Mouse (Mus musculus) gastrocnemius, postnatal 36 days (tissue): Measurements from ENCODE around the gene Nrros. TPM values are rescaled to one million over a fixed set of nuclear protein-coding genes. Genes with fewer than 3 reads are reported as not detected.

Source experiments
- DNase-seq, 2 experiments: peaks; one replicate each; pipeline ENCODE4 v3.0.0; 2022
- intact Hi-C: fragments of 180-260 bp; cut with DNase I; formaldehyde crosslinking; loops from one replicate; pipeline ENCODE4 v1.15.1; 2025
- long read RNA-seq, 2 experiments: library from polyadenylated mRNA; stranded (forward); transcript quantifications; one replicate each; pipeline ENCODE4 v2.0.0; 2021
- total RNA-seq, 2 experiments: library from RNA; stranded (reverse); gene quantifications; 2 replicates each; pipeline ENCODE4 v1.2.3; 2021

Gene Nrros
- 1 to 10 TPM; 2.0 to 2.1 TPM for total RNA-seq
- long read RNA-seq, experiment 1: 0 reads
- long read RNA-seq, experiment 2, partial matches to known transcripts: 0 of 2 reads
- long read RNA-seq, experiment 2, other reads (novel, unspliced or antisense): 2 of 2 reads

DNA sequence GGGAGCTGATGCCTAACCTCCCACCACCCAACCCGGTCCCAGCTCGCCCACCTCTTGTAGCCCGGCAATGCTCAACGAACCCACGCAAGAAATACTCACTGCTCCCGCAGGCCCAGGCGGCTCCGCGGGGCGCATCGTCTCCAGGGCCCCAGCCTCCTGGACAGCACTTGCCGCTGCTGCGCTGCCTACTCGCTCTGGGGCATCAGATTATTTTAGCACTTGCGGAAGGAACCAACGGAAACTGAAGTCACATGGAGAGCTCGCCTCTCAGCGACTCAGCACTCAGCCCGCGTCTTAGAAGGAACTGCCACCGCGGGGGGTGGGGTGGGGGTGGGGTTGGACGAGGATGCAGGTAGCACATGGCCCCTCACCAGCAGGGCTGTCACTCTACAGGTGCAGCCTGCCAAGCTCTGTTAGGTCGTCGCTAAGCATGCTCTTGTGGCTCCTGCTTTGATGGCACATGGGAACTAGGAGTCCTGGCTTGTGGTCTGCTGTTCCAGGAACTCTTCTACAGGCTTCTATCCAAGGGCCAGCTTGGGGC lies at the start of gene Nrros:
Gene Nrros (minus strand): TSS at position 314 of the 541 bp plus-strand sequence.
- DNase-seq: no peak
- intact Hi-C loops: no loop called here

DNA sequence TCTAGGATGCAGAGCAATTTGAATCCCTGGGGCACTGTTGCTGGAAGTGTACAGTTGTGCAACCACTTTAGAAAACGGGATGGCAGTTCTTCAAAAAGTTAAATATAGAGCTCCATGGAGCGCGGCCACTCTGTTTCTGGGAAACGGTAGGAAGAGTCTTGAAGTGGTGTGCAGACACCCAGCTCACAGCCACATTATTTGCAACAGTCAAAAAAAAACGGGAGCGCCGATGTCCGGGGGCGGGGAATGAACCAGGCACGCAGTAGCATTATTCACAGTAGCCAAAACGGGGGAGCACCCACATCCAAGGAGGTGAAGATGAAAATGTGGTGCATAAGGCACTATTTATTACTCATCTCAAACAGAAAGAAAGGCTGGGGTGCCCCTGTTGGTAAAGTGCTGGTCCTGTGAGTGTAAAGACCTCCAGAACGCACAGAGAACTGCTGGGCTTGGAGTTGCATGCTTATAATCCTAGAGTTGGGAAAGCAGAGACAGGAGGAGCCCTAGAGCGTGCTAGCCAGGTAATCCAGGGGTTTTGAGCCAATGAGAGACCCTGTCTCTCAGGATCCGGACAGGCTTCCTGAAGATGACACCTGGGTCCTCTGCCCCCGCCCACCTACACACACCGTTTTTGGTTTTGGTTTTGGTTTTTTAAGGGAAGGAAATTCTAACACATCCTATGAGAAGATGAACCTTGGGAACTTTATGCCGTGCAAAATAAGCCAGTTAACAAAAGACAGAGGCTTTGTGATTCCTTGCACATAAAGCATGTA lies 49.6 kb upstream of the Nrros start:
- intact Hi-C loops: no loop called here
- no peak for DNase-seq

DNA sequence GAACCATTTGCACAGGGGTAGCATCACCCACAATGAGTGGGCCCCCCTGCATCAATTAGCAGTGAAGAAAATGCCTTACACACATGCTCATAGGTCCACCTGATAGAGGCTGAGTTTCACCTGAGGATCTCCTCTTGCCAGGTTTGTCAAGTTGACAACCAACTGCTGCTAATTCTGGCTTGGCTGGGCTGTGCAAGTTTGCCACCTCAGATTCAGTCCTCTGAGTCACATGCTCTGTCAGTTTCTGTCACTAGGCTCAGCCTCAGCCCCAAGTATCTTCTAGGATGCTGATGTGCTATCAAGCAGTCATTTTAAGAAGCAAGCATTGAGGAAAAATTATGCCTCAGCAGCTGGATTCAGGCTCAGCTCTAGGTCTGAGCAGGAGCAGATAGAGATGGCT lies 48.8 kb upstream of the Nrros start:
- intact Hi-C loops: no loop called here
- DNase-seq: no peak

DNA sequence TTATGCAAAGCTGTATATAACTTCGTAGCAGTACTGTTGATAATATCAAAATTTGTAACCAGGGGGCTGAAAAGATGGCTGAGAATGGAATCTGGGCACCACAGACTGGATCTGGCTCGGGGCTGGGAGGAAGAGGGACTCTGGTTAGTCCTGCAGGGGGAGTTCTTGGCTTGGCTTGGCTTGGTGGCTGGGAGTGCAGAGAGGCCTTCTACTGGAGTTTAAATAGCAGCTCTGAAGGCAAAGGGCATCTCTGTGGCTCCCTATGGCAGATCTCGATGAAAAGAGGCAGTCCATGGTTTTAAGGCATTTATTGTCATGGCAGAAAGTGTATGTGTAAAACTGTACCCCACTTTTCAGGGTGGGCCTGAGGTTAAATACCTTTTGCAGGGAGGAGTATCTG lies 39.5 kb upstream of the Nrros start:
- DNase-seq: no peak
- intact Hi-C loops: loop anchor here (5.0 kb wide), 1 partner anchor 88 kb away; no protein-coding TSS in a partner anchor

DNA sequence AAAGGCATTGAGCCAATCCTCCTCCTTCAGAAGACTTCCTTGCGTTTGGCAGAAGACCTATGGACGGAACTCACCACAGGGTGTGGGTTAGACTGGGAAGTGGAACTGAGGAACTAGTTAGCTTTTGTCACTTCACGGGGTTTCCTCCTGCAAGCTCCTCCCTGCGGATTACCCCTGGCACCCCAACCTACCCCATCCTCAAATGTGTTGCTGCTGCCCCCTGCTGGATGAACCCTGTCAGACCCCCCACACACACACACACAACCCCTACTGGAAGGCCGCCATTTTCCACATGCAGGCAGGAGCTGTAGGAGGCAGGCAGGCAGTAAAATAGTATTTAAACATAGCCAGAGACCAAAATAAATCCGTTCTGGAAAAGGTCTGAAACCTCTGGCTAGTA lies 37.3 kb upstream of the Nrros start:
- DNase-seq: peak; percentile 63 to 66
- intact Hi-C loops: loop anchor here (5.0 kb wide), 1 partner anchor 85 kb away; no protein-coding TSS in a partner anchor

DNA sequence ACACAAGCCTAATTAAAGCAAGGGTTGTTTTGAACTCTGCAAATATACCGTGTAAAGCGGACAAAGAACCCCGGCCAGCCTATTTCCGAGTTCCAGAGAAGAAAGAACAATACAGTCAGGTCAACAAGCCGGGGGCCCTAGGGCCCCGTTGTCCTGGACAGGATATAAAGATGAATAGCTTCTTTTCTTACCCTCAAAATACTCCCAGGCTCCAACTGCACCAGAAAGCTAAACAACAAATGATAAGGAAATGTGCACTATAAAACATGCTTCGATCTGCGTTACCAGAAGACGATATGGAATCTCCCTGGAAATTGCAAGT lies 35.6 kb upstream of the Nrros start:
- DNase-seq: no peak
- intact Hi-C loops: loop anchor here (5.0 kb wide), 1 partner anchor 84 kb away; no protein-coding TSS in a partner anchor

DNA sequence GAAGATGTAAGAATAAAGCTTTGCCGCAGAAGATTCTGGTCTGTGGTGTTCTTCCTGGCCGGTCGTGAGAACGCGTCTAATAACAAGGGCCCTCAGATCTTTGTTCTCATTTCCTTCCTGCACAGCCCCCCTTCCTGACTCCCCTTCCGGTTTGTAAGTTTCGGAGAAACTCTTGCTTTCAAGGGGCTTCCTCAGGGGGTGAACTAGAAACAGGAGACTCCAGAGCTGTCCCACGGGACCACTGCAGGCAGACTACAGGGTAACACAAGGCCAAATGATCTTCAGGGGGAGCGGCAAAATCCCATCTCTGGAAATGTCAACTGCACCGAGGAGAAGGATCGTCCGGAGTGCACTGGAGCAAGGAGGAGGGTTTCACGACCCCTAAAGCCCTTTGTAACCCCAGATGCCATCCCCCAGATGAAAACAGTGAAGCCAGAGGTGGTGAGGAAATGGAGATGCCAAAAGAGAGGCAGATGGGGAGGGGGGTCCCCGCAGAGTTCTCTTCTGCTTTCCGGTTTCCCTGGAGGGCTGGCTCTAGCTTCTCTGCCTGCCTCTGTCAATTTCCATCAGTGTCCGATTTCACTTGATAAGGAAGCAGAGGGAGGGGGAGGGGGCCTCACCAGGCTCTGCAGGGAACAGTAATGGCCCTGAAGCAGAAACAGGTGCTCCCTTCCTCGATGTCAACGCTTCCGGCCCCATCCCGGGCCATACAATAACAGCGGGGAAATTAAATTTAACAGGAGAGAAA lies 35.0 kb upstream of the Nrros start:
- intact Hi-C loops: loop anchor here (5.0 kb wide), 1 partner anchor 83 kb away; no protein-coding TSS in a partner anchor
- no peak for DNase-seq

DNA sequence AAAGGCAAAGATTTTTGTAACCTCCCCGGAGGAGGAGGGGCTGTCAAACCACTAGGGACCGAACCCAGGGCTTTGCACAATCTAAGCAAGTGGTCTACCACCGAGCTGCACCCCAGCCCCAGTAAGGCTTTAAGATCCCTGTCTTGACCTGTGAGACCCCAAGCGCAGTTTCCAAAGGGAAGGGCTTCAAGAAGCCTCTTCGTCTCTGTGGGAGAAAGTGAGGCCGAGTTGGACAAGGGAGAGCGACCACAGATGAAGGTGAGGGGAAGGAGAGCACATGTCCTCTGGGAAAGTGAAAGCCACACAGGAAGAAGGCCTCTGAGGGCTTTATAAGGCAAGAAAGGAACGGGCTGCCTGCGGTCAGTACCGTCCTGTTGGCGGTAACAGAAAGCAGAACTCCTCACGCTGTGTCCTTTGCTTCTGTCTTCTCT lies 24.6 kb upstream of the Nrros start:
- intact Hi-C loops: no loop called here
- no peak for DNase-seq

DNA sequence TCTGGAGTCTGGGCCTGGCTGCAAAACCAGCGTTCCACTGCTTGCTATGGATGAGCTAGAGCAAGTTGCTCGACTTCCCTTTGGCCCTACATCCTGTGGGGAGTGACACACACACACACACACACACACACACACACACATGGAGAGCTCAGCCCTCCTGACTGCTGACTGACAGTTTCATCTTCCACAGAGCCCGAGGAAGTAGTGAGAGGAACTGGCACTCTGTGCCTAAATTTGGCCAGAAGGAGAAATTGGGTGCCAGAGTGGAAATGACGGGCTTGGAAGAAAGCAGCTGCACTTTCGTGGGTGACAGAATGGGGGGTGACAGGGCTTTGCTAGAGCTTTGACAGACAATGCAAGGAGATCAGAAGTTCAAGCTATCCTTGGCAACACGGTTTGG lies 23.7 kb upstream of the Nrros start:
- intact Hi-C loops: no loop called here
- DNase-seq: peak in 1 of 2 experiments; percentile 27

DNA sequence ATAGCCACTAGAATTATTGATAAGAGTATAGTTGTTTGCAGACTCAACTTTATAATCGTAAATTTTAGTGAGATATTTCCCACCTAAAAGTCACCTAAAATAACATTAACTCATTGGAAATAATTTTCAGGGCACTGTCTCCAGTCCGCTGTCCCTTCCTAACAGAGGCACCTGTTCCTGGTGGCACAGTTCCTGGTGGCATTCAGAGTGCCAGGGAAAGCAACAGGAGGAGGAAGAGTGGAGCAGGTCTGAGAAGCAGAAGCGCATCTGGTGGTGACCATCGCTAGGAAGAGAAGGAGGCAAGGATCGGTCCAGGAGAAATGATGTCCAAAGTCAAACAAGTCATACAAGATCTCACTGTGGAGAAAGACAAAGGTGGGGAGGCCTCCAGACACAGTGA lies 20.7 kb upstream of the Nrros start:
- intact Hi-C loops: no loop called here
- DNase-seq: no peak

DNA sequence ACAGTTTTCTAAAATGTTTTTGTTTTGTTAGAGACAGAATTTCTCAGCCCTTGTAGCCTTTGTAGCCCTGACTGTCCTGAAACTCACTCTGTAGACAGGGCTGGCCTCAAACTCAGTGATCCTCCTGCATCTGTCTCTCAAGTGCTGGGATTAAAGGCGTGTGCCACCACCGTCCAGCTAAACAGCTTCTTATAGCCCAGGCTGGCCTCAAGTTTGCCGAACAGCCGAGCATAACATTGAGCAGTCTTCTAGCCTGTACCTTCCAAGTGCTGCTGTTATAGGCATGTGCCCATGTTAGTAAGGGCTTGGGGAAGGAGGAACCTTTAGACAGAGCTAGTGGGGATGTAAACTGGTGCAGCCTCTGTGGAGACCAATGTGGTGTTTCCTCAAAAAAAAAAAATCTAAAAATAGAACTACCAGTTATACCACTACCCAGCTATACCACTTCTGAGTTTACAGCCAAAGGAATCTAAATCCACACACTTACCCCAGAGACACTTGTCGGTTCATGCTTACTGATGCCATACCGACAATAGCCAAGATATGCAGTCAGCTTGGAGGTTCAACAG lies 14.0 kb upstream of the Nrros start, which contains the start of gene Bex6:
Gene Bex6 (plus strand): TSS at position 491 of the 569 bp plus-strand sequence.
- intact Hi-C loops: no loop called here
- no peak for DNase-seq

DNA sequence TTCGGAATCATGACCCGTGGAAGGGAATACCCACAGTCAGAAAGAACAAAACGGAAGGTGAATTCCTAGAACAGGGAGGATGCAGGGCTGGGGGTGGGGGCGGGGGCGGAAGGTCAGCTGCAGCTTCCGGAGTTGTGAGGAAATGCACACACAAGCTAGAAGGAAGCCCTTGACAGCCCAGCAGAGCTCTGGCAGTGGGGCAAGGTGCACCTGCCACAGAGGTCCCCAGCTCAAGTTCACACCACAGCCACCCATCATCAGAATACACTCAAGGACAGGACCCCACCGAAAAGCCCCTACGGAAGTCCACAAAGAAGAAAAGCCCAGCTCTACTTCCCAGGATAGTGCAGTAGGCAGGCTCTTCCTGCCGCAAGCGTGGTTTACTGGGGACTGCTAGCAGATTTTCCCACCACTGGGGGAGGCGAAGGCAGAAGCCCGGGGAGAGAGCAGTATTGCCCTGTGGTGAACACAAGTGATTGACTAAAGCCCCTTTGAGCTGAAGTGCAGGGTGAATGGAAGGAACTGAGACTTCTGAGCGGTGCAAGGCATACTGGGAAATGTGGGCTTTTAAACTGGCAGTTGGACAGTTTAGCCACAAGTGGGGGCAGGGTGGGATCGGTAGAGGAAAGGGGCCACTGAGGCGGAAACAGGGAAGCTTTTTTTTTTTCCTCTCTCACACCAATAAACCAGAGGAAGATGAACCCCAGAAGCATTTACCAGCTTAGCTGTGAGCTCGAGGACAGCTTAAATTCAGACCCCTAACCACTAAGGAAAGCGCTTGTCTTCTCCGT lies 11.7 kb upstream of the Nrros start:
- no peak for DNase-seq
- intact Hi-C loops: no loop called here

DNA sequence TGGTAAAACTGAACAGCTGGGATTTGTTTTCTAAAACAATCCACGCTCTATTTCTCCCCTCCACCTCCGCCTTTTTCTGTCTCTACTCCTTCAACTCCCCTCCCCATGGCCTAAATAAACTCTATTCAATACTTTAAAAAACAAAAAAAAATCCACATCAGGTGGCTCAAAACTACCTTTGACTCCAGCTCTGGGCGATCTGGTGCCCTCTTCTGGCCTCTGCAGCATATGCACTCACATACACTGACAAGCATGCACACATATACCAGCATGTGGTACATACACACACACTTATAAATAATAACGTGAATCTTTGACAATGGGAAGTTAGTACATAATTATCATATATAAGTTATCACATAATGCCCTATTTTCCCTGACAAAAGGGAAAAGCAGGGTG lies 9.6 kb upstream of the Nrros start:
- no peak for DNase-seq
- intact Hi-C loops: no loop called here

DNA sequence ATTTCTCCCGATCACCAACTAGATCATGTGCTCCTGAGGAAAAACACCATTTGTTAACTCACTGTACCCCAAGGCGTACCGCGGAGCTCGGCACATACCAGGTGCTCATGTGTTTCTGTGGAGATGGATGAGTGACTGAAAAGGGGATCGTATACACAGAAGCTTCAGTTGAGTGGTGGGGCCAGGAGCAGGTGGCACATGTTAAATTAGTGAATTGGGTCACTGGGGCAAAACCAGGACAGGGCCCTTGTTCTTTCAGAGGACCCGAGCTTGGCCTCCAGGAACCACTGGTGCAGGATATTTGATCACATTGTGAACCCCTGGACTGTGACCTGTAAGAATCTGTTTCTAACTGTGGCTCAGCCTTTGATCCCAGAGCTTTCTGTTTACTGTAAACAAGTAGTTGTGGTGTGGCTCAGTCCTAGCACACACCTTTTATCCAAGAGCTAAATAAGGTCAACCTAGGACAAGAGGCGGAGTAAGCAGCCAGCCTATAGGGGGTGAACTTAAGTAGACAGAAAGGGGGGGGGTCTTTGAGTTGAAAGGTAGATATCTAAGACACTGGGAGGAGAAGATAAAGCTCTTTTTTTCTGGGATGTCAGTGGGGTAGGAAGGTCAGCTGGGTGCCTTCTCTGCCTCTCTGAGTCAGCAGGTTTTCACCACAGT lies 9.1 kb upstream of the Nrros start:
- DNase-seq: no peak
- intact Hi-C loops: no loop called here

DNA sequence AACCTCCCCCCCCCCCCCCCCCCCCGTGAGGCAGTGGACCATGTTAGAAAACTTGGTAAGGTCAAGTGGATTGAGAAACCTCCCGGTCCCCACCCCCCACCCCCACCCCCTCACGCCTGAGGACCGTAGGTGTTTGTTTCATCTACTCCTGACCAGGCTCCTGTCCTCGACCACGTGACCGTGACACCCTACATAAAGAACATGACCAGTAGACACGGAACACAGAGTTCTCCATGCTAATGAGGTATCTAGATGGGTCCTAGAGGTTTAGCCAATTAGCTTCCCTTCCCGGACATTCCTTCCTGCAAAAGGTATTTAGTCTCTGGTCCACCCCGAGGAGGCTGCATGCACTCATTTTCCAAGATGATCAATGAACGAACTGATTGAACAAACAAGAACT lies 8.0 kb upstream of the Nrros start:
- intact Hi-C loops: no loop called here

DNA sequence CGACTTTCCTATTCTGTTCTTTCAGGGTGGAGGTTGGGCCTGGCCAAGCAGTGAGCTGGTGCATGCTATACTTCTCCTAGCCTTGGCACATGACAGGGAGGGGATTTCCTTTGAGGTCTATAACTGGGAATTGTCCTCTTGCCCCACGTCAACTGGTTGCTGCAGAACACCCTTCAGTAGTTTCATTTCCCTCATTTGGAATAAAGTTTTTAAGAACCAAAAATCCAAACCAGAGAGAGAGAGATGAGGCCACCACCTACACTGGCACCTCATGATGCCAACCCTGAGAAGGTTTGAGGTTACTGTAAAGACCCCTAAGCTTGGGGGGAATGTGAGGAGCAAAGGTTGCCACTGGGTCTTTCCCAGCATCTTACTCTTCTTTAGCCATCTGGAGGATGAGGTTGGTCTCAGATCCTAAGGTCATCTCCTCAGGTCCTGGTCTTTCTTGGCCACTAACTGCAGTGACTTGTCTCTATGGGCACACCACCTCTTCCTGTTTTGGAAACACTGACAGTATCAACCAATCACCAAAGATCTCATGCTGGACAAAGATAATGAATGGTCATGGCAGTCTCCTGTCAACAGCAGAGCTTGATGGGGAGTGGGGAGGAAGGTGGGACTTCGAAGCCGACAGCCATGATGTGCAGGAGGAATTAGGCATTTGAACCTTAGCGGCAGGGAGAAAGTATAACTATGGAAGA lies 5.8 kb upstream of the Nrros start:
- DNase-seq: no peak
- intact Hi-C loops: no loop called here

More for the DNA sequence above, 8.0 kb upstream of the Nrros start:
- no peak for DNase-seq

DNA sequence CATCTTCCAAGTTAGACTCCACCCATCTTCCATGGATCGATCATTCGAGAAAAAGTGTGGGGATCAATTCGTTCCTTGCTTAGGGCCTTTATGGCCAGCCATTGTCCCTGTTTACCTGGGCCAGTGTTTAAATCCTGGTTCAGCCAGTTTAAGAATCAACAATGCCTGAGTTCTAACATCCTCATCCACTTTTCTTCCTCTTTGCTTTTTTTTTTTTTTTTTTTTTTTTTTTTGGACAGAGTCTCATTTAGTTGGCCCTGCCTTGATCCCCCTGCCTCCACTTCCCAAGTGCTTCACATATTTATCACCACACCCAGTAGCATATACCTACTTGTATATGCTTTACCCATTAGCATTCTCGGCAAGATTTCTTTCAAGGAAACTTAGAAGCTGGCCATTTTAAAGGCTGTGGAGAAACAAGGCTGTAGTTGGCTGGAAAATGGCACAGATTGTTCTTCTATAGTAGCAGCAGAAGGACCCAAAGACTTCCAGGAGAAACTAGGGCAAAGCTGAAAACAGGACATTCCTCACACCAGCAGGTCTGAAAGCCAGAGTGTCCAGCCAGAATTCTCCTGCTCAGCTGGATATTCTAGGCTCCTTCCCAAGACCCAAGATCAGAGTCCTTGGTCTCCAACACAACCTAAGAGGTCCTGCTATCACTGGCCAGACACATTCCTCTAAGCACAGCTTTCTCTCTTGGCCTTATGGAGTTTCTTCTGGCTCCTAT lies 2.6 kb upstream of the Nrros start:
- intact Hi-C loops: no loop called here
- no peak for DNase-seq

DNA sequence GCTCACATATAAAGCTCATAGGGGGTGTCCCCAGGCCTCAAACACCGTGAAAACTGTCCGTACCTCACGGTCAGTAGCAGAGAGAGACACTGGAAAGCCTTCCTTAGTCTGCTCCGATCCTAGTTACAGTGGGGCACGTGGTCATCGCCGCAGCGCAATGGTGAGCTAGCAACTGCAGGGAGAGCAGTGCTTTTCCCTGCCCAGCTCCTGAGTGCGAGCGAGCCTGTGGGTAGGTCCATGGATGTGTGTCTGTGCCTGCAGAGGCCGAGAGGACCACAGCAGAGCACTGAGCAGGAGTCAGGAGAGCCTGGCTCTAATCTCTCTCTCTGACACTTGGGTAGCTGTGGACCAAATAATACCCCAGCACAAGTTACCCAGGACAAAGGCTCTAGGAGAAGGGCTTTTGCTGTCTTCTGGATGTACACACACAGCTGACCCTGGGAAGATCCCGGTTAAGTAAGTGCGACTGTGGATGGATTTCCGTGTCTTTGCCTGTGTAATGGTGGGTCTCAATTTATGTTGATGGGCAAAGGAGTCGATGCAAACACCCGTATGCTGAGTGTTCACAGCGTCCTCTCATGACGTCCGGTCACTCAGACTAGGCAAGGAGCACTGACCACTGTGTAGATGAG lies 882 bp downstream of the Nrros start:
- DNase-seq: no peak
- intact Hi-C loops: no loop called here
